Mouse (Mus musculus): ENCODE data around the gene Pvalb.

DNA sequence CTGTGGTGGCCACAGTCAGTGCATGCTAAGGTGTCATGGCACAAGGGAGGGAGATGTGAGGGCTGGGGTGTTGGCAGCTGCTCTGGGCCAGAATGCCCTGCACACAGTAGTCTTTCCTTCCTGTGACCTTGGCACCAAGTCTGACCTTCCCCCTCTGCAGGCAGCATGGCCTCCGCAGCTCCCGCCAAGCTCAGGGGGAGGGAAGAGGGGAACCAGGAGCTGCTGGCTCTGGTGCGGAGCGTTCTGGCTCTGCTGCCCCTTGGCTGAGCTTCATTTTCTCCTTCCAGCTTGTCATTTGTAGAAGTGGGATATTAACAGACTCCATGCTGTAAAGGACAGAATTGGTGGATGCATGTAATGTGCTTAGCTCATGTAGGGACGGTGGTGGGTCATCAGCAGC lies 47.9 kb downstream of the Pvalb start:
- TF ChIP-seq E2F4 (IDR thresholded peaks at IDR 0.05; ENCODE audit: borderline replicate concordance, low read depth, low read length) = no peak
- no peak for TF ChIP-seq UBTF (IDR thresholded peaks at IDR 0.05; ENCODE audit: borderline replicate concordance, insufficient read depth, low read depth, low read length)
- no peak for TF ChIP-seq CTCF (IDR thresholded peaks at IDR 0.05 in 2 of 3, conservative IDR thresholded peaks at IDR 0.05 in 1 of 3; ENCODE audit: control insufficient read depth in 1 of 3, insufficient read depth in 1 of 3, low read depth in 2 of 3, low read length in 3 of 3, poor library complexity in 1 of 3, severe bottlenecking in 1 of 3)
- TF ChIP-seq MYC (IDR thresholded peaks at IDR 0.05; ENCODE audit: low read depth, low read length) = no peak
- no peak for TF ChIP-seq USF1 (IDR thresholded peaks at IDR 0.05; ENCODE audit: low read depth, low read length)
- TF ChIP-seq MAX (IDR thresholded peaks at IDR 0.05; ENCODE audit: low read length) = no peak
- no peak for TF ChIP-seq POLR2A (IDR thresholded peaks at IDR 0.05; ENCODE audit: control insufficient read depth in 1 of 2, insufficient read depth in 1 of 2, low read depth in 1 of 2, low read length in 2 of 2, poor library complexity in 1 of 2)
- TF ChIP-seq NRF1 (IDR thresholded peaks at IDR 0.05; ENCODE audit: insufficient read depth, low read depth, low read length, poor library complexity, severe bottlenecking) = no peak

Data from MEL (cell line).